Mouse (Mus musculus): ENCODE data around the gene Dnase2a.

DNA sequence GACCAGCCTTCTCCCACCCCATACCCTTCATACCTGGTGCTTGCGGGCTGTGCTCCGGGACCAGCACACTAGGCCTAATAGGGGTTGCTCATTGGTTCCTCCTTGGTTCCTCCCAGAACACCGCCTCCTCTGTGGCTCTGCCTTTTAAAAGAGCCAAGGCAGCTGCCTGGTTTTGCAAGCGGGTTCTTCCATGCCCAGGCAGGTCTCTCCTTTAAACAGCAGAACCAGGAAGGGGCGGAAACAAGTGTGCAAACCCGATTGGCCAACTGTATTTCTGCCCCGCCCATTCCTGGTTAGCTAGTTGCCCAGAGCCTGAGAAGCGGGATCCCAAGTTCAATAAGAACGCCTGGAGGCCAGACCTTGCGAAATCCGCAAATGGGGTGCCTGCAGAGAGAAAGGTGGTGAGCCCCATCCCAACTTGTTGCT, 14.6 kb upstream of the Dnase2a start, which contains the start of gene Gcdh:
- no peak for TF ChIP-seq CTCF (IDR thresholded peaks at IDR 0.05; ENCODE audit: low read depth, low read length)
- peak; percentile 63 for TF ChIP-seq POLR2A (IDR thresholded peaks at IDR 0.05; ENCODE audit: insufficient read depth, low read length)
- no peak for TF ChIP-seq EP300 (IDR thresholded peaks at IDR 0.05; ENCODE audit: insufficient read depth, low read depth, low read length)
